Mouse (Mus musculus) limb, embryonic 11.5 days (tissue): ENCODE data around the gene Rad9a. TPM values are rescaled to one million over a fixed set of nuclear protein-coding genes. Genes with fewer than 3 reads are reported as not detected.

Source experiments
- ATAC-seq: fragments of 200-750 bp; cut with Nextera tagmentation; 2 replicates; pipeline ENCODE4 v1.8.0; 2017; ENCODE audit warnings: low read depth; ENCODE audit not compliant: insufficient number of reproducible peaks, low FRiP score, low TSS enrichment
- DNase-seq: peaks from one replicate; pipeline ENCODE4 v3.0.0-alpha.2; 2015; ENCODE audit warnings: low spot score
- H3K27ac ChIP-seq: fragments of 300-500 bp; sonication (generic); replicated peaks from 2 replicates; pipeline ENCODE4 v1.5.1; 2014; ENCODE audit warnings: low read depth, mild to moderate bottlenecking, low read length
- H3K27me3 ChIP-seq: fragments of 300-500 bp; sonication (generic); 2 replicates; pipeline ENCODE4 v1.6.1; 2014; ENCODE audit warnings: mild to moderate bottlenecking, low read length, mixed read lengths; ENCODE audit not compliant: control insufficient read depth, insufficient read depth
- H3K36me3 ChIP-seq: fragments of 300-500 bp; sonication (generic); 2 replicates; pipeline ENCODE4 v1.6.1; 2014; ENCODE audit warnings: mild to moderate bottlenecking, low read length, moderate library complexity, mixed read lengths; ENCODE audit not compliant: control insufficient read depth, insufficient read depth
- H3K4me1 ChIP-seq: fragments of 300-500 bp; sonication (generic); 2 replicates; pipeline ENCODE4 v1.6.1; 2014; ENCODE audit warnings: low read length, mixed read lengths; ENCODE audit not compliant: control insufficient read depth, insufficient read depth
- H3K4me2 ChIP-seq: fragments of 300-500 bp; sonication (generic); 2 replicates; pipeline ENCODE4 v1.6.1; 2014; ENCODE audit warnings: low read depth, mild to moderate bottlenecking, moderate library complexity; ENCODE audit not compliant: severe bottlenecking
- H3K4me3 ChIP-seq: fragments of 300-500 bp; sonication (generic); 2 replicates; pipeline ENCODE4 v1.5.1; 2014; ENCODE audit warnings: low read depth, low read length
- H3K9ac ChIP-seq: fragments of 300-500 bp; sonication (generic); 2 replicates; pipeline ENCODE4 v1.6.1; 2014; ENCODE audit warnings: mild to moderate bottlenecking, low read length
- H3K9me3 ChIP-seq: fragments of 300-500 bp; sonication (generic); 2 replicates; pipeline ENCODE4 v1.6.1; 2016; ENCODE audit warnings: low read length; ENCODE audit not compliant: control insufficient read depth
- WGBS: fragments of 180-500 bp; shearing (Covaris S2); extraction: QIAGEN DNeasy Blood & Tissue Kit; methylation state at CpG from one replicate; pipeline ENCODE4 v1.1.7; 2014; 5-methylcytosine and 5-hydroxymethylcytosine counted together
- microRNA-seq: library from miRNA; unstranded; fragments of <30 nt; microRNA quantifications from one replicate; pipeline ENCODE4, GENCODE M21; 2016
- polyA plus RNA-seq: library from polyadenylated mRNA; unstranded; fragments of >200 nt; fragmentation: Nextera tagmentation; extraction: Ambion mirVana; gene quantifications from 2 replicates; pipeline ENCODE4 v1.2.1, GENCODE M21; 2014

The Rad9a gene
- polyA plus RNA-seq, 1 experiment from 2014 or later = 52.5 TPM

DNA sequence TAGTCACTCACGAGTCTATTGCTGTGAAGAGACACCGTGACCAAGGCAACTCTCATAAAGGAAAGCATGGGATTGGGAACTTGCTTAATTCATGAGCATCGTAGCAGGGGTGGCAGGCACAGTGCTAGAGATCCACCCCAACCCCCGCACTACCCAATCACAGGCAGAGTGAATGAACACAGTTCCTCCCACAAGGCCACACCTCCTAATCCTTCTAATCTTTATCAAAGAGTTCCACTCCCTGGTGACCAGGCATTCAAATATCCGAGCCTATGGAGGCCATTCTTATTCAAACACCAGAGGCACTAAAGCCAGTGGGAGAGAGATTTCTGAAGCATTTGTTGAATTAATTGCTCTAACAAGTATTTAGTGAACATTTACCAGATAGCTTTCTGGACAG is 55.5 kb downstream of the Rad9a start:
- H3K4me1 ChIP-seq = peaks cover 15% of the 10 kb centered on the region
- no peaks in the 10 kb centered on the region for H3K27me3 ChIP-seq
- H3K4me2 ChIP-seq = no peak overlapping the region
- DNase-seq (no peak), ATAC-seq (no peak)
- H3K4me3 ChIP-seq = no peak overlapping the region
- 92% methylated on average over 5 of the region's 5 CpGs for WGBS
- no peak overlapping the region for H3K9ac ChIP-seq
- H3K36me3 ChIP-seq = peaks cover 3% of the 10 kb centered on the region
- H3K27ac ChIP-seq = no peak overlapping the region
- no peaks in the 10 kb centered on the region for H3K9me3 ChIP-seq

Small RNA genes within 50 kb of the gene (microRNA-seq; reads per million reads assigned to microRNA genes)
- gene Gm26115 = not detected

Other genes with a start within 250 kb of the Rad9a start
- gene Aldh3b3, start 243.0 kb downstream of the Rad9a start, polyA plus RNA-seq = not detected in 2 replicates
- gene Aldh3b2, start 229.3 kb downstream of the Rad9a start, polyA plus RNA-seq = 2.6 TPM in 2 replicates
- gene Acy3, start 215.1 kb downstream of the Rad9a start, polyA plus RNA-seq = 3.3 and 4.3 TPM in 2 replicates
- gene Tbx10, start 208.9 kb downstream of the Rad9a start, polyA plus RNA-seq = 0.08 TPM in 1 of 2 replicates, not detected in the other
- 29.7 and 32.6 TPM in 2 replicates for gene Nudt8, start 201.1 kb downstream of the Rad9a start, polyA plus RNA-seq
- 2.5 TPM in 2 replicates for gene Gm49405, start 201.0 kb downstream of the Rad9a start, polyA plus RNA-seq
- 4.1 TPM in 2 replicates for gene Doc2g, start 198.3 kb downstream of the Rad9a start, polyA plus RNA-seq
- 198 and 208 TPM in 2 replicates for gene Ndufv1, start 188.9 kb downstream of the Rad9a start, polyA plus RNA-seq
- 437 and 462 TPM in 2 replicates for gene Gstp1, start 163.7 kb downstream of the Rad9a start, polyA plus RNA-seq
- gene Gstp2, start 155.6 kb downstream of the Rad9a start, polyA plus RNA-seq = 1.1 TPM in 2 replicates
- 0.23 TPM in 1 of 2 replicates, not detected in the other for gene Gstp3, start 142.1 kb downstream of the Rad9a start, polyA plus RNA-seq
- gene Cabp2, start 120.1 kb downstream of the Rad9a start, polyA plus RNA-seq = not detected in 2 replicates
- gene Cdk2ap2, start 104.5 kb downstream of the Rad9a start, polyA plus RNA-seq = 77.5 and 81.6 TPM in 2 replicates
- 4.8 and 5.8 TPM in 2 replicates for gene Pitpnm1, start 101.7 kb downstream of the Rad9a start, polyA plus RNA-seq
- 91.2 and 93.7 TPM in 2 replicates for gene Aip, start 75.8 kb downstream of the Rad9a start, polyA plus RNA-seq
- not detected in 2 replicates for gene Gpr152, start 61.9 kb downstream of the Rad9a start, polyA plus RNA-seq
- not detected in 2 replicates for gene Cabp4, start 57.6 kb downstream of the Rad9a start, polyA plus RNA-seq
- 116 and 124 TPM in 2 replicates for gene Coro1b, start 53.0 kb downstream of the Rad9a start, polyA plus RNA-seq
- 1.1 and 1.5 TPM in 2 replicates for gene Ptprcap, start 48.1 kb downstream of the Rad9a start, polyA plus RNA-seq
- gene Rps6kb2, start 38.3 kb downstream of the Rad9a start, polyA plus RNA-seq = 44.7 and 48.9 TPM in 2 replicates
- 2.1 TPM in 2 replicates for gene Carns1, start 26.2 kb downstream of the Rad9a start, polyA plus RNA-seq
- gene Tbc1d10c, start 10.4 kb downstream of the Rad9a start, polyA plus RNA-seq = 0.89 and 1.2 TPM in 2 replicates
- 952 and 995 TPM in 2 replicates for gene Ppp1ca, start 9.6 kb downstream of the Rad9a start, polyA plus RNA-seq
- gene Clcf1, start 12.6 kb upstream of the Rad9a start, polyA plus RNA-seq = 5.0 and 7.4 TPM in 2 replicates
- gene AC109138.7, start 12.7 kb upstream of the Rad9a start, polyA plus RNA-seq = not detected in 2 replicates
- 11.5 and 12.6 TPM in 2 replicates for gene Pold4, start 30.2 kb upstream of the Rad9a start, polyA plus RNA-seq
- 4.2 and 4.4 TPM in 2 replicates for gene Ssh3, start 67.5 kb upstream of the Rad9a start, polyA plus RNA-seq
- 5.6 and 7.5 TPM in 2 replicates for gene Ankrd13d, start 81.5 kb upstream of the Rad9a start, polyA plus RNA-seq
- gene Grk2, start 104.6 kb upstream of the Rad9a start, polyA plus RNA-seq = 15.4 and 16.6 TPM in 2 replicates
- 61.0 and 69.3 TPM in 2 replicates for gene Kdm2a, start 196.6 kb upstream of the Rad9a start, polyA plus RNA-seq
- 37.3 and 39.0 TPM in 2 replicates for gene Rhod, start 237.8 kb upstream of the Rad9a start, polyA plus RNA-seq